ENCODE assay signal across 25 mouse cellular contexts in the genomic region with DNA sequence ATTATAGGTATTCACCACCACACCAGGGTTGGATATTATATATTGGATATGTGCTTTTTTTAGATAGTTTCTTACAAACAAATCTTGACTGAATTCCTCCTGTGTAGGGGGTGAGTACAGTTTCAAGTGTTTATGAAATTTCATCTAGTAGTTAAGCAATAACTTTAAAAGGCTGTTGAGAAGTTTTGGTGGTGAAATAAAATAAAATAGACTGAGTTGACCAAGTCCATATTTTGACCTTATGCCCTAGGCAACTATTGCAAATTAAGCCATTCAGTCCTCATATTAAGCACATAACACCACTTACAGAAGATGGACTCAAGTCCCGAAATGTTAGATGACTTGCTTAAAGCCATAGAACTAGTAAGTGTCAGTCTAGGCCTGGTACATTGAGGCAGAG. TPM values are rescaled to one million over a fixed set of nuclear protein-coding genes. Genes with fewer than 3 reads are reported as not detected.
"Had no signal": no experiment of that assay in that cellular context is flagged by ENCODE, and none has a peak within 500 bp of the region (broad histone marks: within the 10 kb centered on the region; RNA-seq: fewer than 3 reads in every experiment).

No protein-coding gene starts in this region.

- H3K27me3 ChIP-seq: lung, embryonic 15.5 days; megakaryocyte, embryonic 14.5 days; midbrain, embryonic 13.5 days; midbrain, embryonic 15.5 days; neural tube, embryonic 12.5 days had no signal

- H3K4me2 ChIP-seq: lung, embryonic 15.5 days; midbrain, embryonic 11.5 days; midbrain, embryonic 13.5 days; midbrain, embryonic 15.5 days; neural tube, embryonic 12.5 days had no signal

- H3K4me3 ChIP-seq: lung, embryonic 15.5 days; megakaryocyte, embryonic 14.5 days; midbrain, embryonic 13.5 days; midbrain, embryonic 15.5 days; neural tube, embryonic 12.5 days had no signal

- H3K27ac ChIP-seq: lung, embryonic 15.5 days; macrophage; midbrain, embryonic 13.5 days; midbrain, embryonic 15.5 days; neural tube, embryonic 12.5 days had no signal

- H3K4me1 ChIP-seq: neural tube, embryonic 12.5 days had no signal

- DNase-seq: lung, adult 2 months; lung, postnatal 10 days; retina, postnatal 1 day; right cerebral cortex, adult 18-20 months; right cerebral cortex, postnatal 25 days; right cerebral cortex, postnatal 4 days; spleen, adult 18-20 months; thymus, adult 18-20 months; thymus, postnatal 14 days; thymus, postnatal 36 days had no signal

- H3K9me3 ChIP-seq: lung, embryonic 15.5 days; megakaryocyte, embryonic 14.5 days; midbrain, embryonic 13.5 days; midbrain, embryonic 15.5 days; neural tube, embryonic 12.5 days had no signal

- H3K9ac ChIP-seq: lung, embryonic 15.5 days; midbrain, embryonic 13.5 days; midbrain, embryonic 15.5 days; neural tube, embryonic 12.5 days had no signal

- ATAC-seq: midbrain, embryonic 13.5 days; midbrain, embryonic 15.5 days had no signal

- H3K36me3 ChIP-seq: lung, embryonic 15.5 days; midbrain, embryonic 13.5 days; midbrain, embryonic 15.5 days; neural tube, embryonic 12.5 days had no signal

RNA-seq across cellular contexts. Expression of a gene that starts 45.6 kb away (rescaled TPM):
- total RNA-seq: megakaryocyte progenitor cell, adult 5-6 weeks; monocyte, adult 5-6 weeks; neutrophil, adult 5-6 weeks had no signal
- polyA plus RNA-seq: liver, embryonic 16.5 days; lung, adult 2 months; lung, embryonic 15.5 days; macrophage; small intestine, adult 2 months; stomach, embryonic 14.5 days; stomach, embryonic 16.5 days; thymus, postnatal 0 days had no signal
